Mouse (Mus musculus) lung, adult 2 months (tissue): ENCODE measurements around the gene Slc8a3.

Source experiments
- CTCF ChIP-seq: fragments of 200-500 bp; IDR thresholded peaks from 2 replicates; pipeline ENCODE4 v1.5.1; 2011; ENCODE audit warnings: mild to moderate bottlenecking, low read length, control low read depth; ENCODE audit not compliant: insufficient read depth
- POLR2A ChIP-seq: fragments of 200-500 bp; IDR thresholded peaks from 2 replicates; pipeline ENCODE4 v1.6.1; 2011; ENCODE audit warnings: low read depth, mild to moderate bottlenecking, control low read depth, low read length, borderline replicate concordance; ENCODE audit errors: extremely low read depth

- no peak for TF ChIP-seq CTCF
- TF ChIP-seq POLR2A = no peak
Observed at GRCm38 (mm10) chr12:81152082-81152481, 180.9 kb downstream of the Slc8a3 start.
